ENCODE assay signal across 8 mouse cellular contexts in the genomic region with DNA sequence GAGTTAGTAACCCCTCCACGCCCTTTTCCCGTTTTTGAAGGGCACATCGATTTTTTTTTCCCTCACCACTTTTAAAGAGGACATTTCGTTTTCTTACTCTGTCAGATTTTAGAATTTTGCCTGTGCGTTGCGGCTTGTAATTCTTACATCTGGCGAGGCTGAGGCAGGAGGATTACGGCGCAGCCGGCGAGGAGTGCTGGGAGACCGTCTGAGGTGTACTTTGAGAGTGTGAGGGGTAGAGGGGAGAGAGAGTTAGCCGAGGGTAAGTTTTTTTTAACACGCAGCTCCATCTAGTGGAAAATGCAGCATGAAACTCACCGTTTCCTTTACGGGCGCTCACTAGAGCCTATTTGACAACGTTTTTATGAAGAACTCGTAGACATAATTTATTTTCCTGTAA. TPM values are rescaled to one million over a fixed set of nuclear protein-coding genes. Genes with fewer than 3 reads are reported as not detected.
DNase-seq lines count a peak whose midpoint lies in the region; ATAC-seq lines count a peak whose summit lies in the region.

No protein-coding gene starts in this region.

- DNase-seq in T-cell, adult 2 months (ENCODE audit: low spot score): peak; percentile 85
- DNase-seq in cerebellum, postnatal 14 days: peak; percentile 63 to 75
- DNase-seq in frontal cortex, postnatal 25 days (ENCODE audit: low spot score in 2 of 2): peak; percentile 34 to 42
- DNase-seq in hindbrain, embryonic 14.5 days (ENCODE audit: low spot score): peak; percentile 79
- peak; percentile 63 to 73 for DNase-seq in layer of hippocampus, postnatal 14 days (ENCODE audit: low spot score in 2 of 2)
- DNase-seq in lung, postnatal 36 days: peak; percentile 86
- DNase-seq in retina, embryonic 14.5 days (ENCODE audit: low spot score): peak; percentile 83
- peak; percentile 75 for DNase-seq in thymus, postnatal 25 days

- ATAC-seq in hindbrain, embryonic 14.5 days (ENCODE audit: low FRiP score): peak; percentile 67

- no peaks in the 10 kb centered on the region for H3K4me1 ChIP-seq in hindbrain, embryonic 14.5 days (replicated peaks; ENCODE audit: control insufficient read depth, insufficient read depth, low read length)

- H3K27me3 ChIP-seq in hindbrain, embryonic 14.5 days (ENCODE audit: control insufficient read depth, insufficient read depth, low read length): no peaks in the 10 kb centered on the region

- peak overlapping the region; percentile 47 for H3K4me3 ChIP-seq in hindbrain, embryonic 14.5 days (replicated peaks; ENCODE audit: low read length)

- peak overlapping the region; percentile 77 for H3K9ac ChIP-seq in hindbrain, embryonic 14.5 days

- H3K4me2 ChIP-seq in hindbrain, embryonic 14.5 days (replicated peaks): peak overlapping the region; percentile 59

- peaks cover 35% of the 10 kb centered on the region for H3K36me3 ChIP-seq in hindbrain, embryonic 14.5 days (replicated peaks; ENCODE audit: control insufficient read depth, insufficient read depth)

- 4% methylated on average over 19 of the region's 19 CpGs for WGBS in hindbrain, embryonic 14.5 days

- no peaks in the 10 kb centered on the region for H3K9me3 ChIP-seq in hindbrain, embryonic 14.5 days (ENCODE audit: control insufficient read depth, low read length)

- peak overlapping the region; percentile 94 for H3K27ac ChIP-seq in hindbrain, embryonic 14.5 days

RNA-seq across cellular contexts. Expression of gene Pcbd2, which starts 0.7 kb away (rescaled TPM):
- 23.6 and 25.3 TPM in 2 replicates for polyA plus RNA-seq in hindbrain, embryonic 14.5 days (2014; fragmentation: Nextera tagmentation; extraction: Ambion mirVana)
- 10 to 100 TPM; 27.2 to 33.4 TPM for total RNA-seq in layer of hippocampus, postnatal 14 days (2021)

RNA-seq across cellular contexts. Expression of gene Txndc15, which starts 13.4 kb away (rescaled TPM):
- 144 and 145 TPM in 2 replicates for polyA plus RNA-seq in hindbrain, embryonic 14.5 days (2014; fragmentation: Nextera tagmentation; extraction: Ambion mirVana)
- total RNA-seq in layer of hippocampus, postnatal 14 days (2021): 10 to 100 TPM; 63.3 to 67.4 TPM

RNA-seq across cellular contexts. Expression of gene B230219D22Rik, which starts 34.9 kb away (rescaled TPM):
- polyA plus RNA-seq in hindbrain, embryonic 14.5 days (2014; fragmentation: Nextera tagmentation; extraction: Ambion mirVana): 96.0 and 101 TPM in 2 replicates
- total RNA-seq in layer of hippocampus, postnatal 14 days (2021): 10 to 100 TPM; 79.5 to 82.6 TPM

RNA-seq across cellular contexts. Expression of gene Catsper3, which starts 56.5 kb away (rescaled TPM):
- polyA plus RNA-seq in hindbrain, embryonic 14.5 days (2014; fragmentation: Nextera tagmentation; extraction: Ambion mirVana): 0.21 TPM in 1 of 2 replicates, not detected in the other
- under 1 TPM; 0.25 to 0.29 TPM for total RNA-seq in layer of hippocampus, postnatal 14 days (2021)

Comparison
In these comparisons a context has a peak if more than half of its experiments do, and no peak if none do; other contexts are left out.
1. Peak in every context shown above with its lines: DNase-seq, ATAC-seq, H3K4me3 ChIP-seq and H3K27ac ChIP-seq.